In genomic region chr14:41052481-41052880, GRCm38 (mm10) we compare ENCODE assay signal across 12 mouse cellular contexts. TPM values are rescaled to one million over a fixed set of nuclear protein-coding genes. Genes with fewer than 3 reads are reported as not detected.
DNase-seq lines count a peak whose midpoint lies in the region; ATAC-seq and TF ChIP-seq lines count a peak whose summit lies in the region.
"Had no signal": no experiment of that assay in that cellular context is flagged by ENCODE, and none has a peak within 500 bp of the region (broad histone marks: within the 10 kb centered on the region; RNA-seq: fewer than 3 reads in every experiment).

No protein-coding gene starts in this region.

- H3K27me3 ChIP-seq in kidney, embryonic 16.5 days (ENCODE audit: insufficient read depth, low read length) = no peaks in the 10 kb centered on the region
- H3K27me3 ChIP-seq in CH12.LX (replicated peaks) = peaks cover 6% of the 10 kb centered on the region
- no peaks in the 10 kb centered on the region for H3K27me3 ChIP-seq in forebrain, embryonic 13.5 days
- H3K27me3 ChIP-seq: neural tube, embryonic 12.5 days had no signal

- no peak overlapping the region for H3K4me3 ChIP-seq in kidney, embryonic 16.5 days (ENCODE audit: low read length)
- H3K4me3 ChIP-seq in CH12.LX (replicated peaks in 1 of 3; ENCODE audit: low read depth in 2 of 3, low read length in 2 of 3, poor library complexity in 1 of 3) = no peak overlapping the region
- H3K4me3 ChIP-seq in cortical plate, adult 2 months (ENCODE audit: insufficient read depth, low read length) = no peak overlapping the region
- H3K4me3 ChIP-seq in forebrain, embryonic 13.5 days = no peak overlapping the region
- H3K4me3 ChIP-seq: neural tube, embryonic 12.5 days had no signal

- no peaks in the 10 kb centered on the region for H3K36me3 ChIP-seq in kidney, embryonic 16.5 days (ENCODE audit: insufficient read depth, low read length)
- H3K36me3 ChIP-seq in CH12.LX (replicated peaks in 1 of 2; ENCODE audit: control insufficient read depth in 1 of 2, insufficient read depth in 1 of 2, low read length in 1 of 2) = no peaks in the 10 kb centered on the region
- H3K36me3 ChIP-seq in forebrain, embryonic 13.5 days (ENCODE audit: poor library complexity, severe bottlenecking) = no peaks in the 10 kb centered on the region
- H3K36me3 ChIP-seq: neural tube, embryonic 12.5 days had no signal

- H3K4me2 ChIP-seq in kidney, embryonic 16.5 days (replicated peaks; ENCODE audit: low read depth, low read length) = no peak overlapping the region
- H3K4me2 ChIP-seq in CH12.LX (ENCODE audit: insufficient read depth, low read depth, poor library complexity, severe bottlenecking) = peak overlapping the region; percentile 62; the same call in 1 of the 2 replicates
- H3K4me2 ChIP-seq in forebrain, embryonic 13.5 days = no peak overlapping the region
- H3K4me2 ChIP-seq: neural tube, embryonic 12.5 days had no signal

- TF ChIP-seq CTCF in CH12.LX (conservative IDR thresholded peaks at IDR 0.05 in 1 of 2, IDR thresholded peaks at IDR 0.05 in 1 of 2; ENCODE audit: low read depth in 2 of 2, low read length in 2 of 2) = peak; percentile 63 to 77; a peak in 3 of 4 replicates
- TF ChIP-seq CTCF in cortical plate, adult 2 months (IDR thresholded peaks at IDR 0.05; ENCODE audit: extremely low read depth, insufficient read depth, low read length) = 0 out of 2 replicates have a peak, but pooled peaks have one; percentile 11

- TF ChIP-seq RAD21 in CH12.LX (IDR thresholded peaks at IDR 0.05; ENCODE audit: low read depth, low read length) = peak; percentile 19

- in situ Hi-C loops in CH12.LX (cut with MboI; ENCODE audit: low pct_ligation_motif_present, low pct_unique_long_range_greater_than_20kb, low sequenced_read_pairs) = no loop called here

- no peaks in the 10 kb centered on the region for H3K79me2 ChIP-seq in CH12.LX (replicated peaks; ENCODE audit: control insufficient read depth, extremely low read depth, insufficient read depth, poor library complexity, severe bottlenecking)

- 76% methylated on average over 5 of the region's 5 CpGs for WGBS in kidney, embryonic 16.5 days
- 84% methylated on average over 5 of the region's 5 CpGs for WGBS in forebrain, embryonic 13.5 days

- no peaks in the 10 kb centered on the region for H3K4me1 ChIP-seq in kidney, embryonic 16.5 days (ENCODE audit: insufficient read depth, low read length)
- H3K4me1 ChIP-seq in CH12.LX (ENCODE audit: control insufficient read depth in 1 of 2, insufficient read depth in 2 of 2) = peaks cover 3 to 14% of the 10 kb centered on the region in 2 experiments; a peak in 1 of 4 replicates
- H3K4me1 ChIP-seq in cortical plate, adult 2 months (ENCODE audit: control insufficient read depth, insufficient read depth, low read length) = no peaks in the 10 kb centered on the region
- H3K4me1 ChIP-seq in forebrain, embryonic 13.5 days = no peaks in the 10 kb centered on the region
- H3K4me1 ChIP-seq: neural tube, embryonic 12.5 days had no signal

- no peak for ATAC-seq in kidney, embryonic 16.5 days (ENCODE audit: low FRiP score, low TSS enrichment)
- no peak for ATAC-seq in forebrain, embryonic 13.5 days

- dilution Hi-C loops in CH12.LX (cut with MboI; ENCODE audit: extremely low pct_ligation_motif_present, extremely low pct_unique_long_range_greater_than_20kb, low sequenced_read_pairs) = no loop called here

- TF ChIP-seq EP300 in CH12.LX (IDR thresholded peaks at IDR 0.05; ENCODE audit: low read length) = no peak

- no peak overlapping the region for H3K9ac ChIP-seq in kidney, embryonic 16.5 days (replicated peaks; ENCODE audit: low read length)
- H3K9ac ChIP-seq in CH12.LX (ENCODE audit: insufficient read depth, low read depth) = no peak overlapping the region
- H3K9ac ChIP-seq in forebrain, embryonic 13.5 days = no peak overlapping the region
- H3K9ac ChIP-seq: neural tube, embryonic 12.5 days had no signal

- no peak overlapping the region for H3K27ac ChIP-seq in kidney, embryonic 16.5 days (ENCODE audit: low read length)
- no peak overlapping the region for H3K27ac ChIP-seq in CH12.LX (ENCODE audit: insufficient read depth, low read depth)
- no peak overlapping the region for H3K27ac ChIP-seq in cortical plate, adult 2 months (ENCODE audit: insufficient read depth, low read length)
- H3K27ac ChIP-seq in forebrain, embryonic 13.5 days = no peak overlapping the region
- H3K27ac ChIP-seq: neural tube, embryonic 12.5 days had no signal

- no peak for TF ChIP-seq POLR2A in CH12.LX (IDR thresholded peaks at IDR 0.05; ENCODE audit: low read depth, low read length)
- TF ChIP-seq POLR2A in cortical plate, adult 2 months (IDR thresholded peaks at IDR 0.05; ENCODE audit: extremely low read depth, insufficient read depth, low read length) = no peak

- DNase-seq in kidney, postnatal 36 days = peak; percentile 5 to 37
- DNase-seq in 416B (ENCODE audit: low read depth) (peak; percentile 39), CH12.LX (ENCODE audit: extremely low read depth) (peak; percentile 57)
- no peak for DNase-seq in ovary, adult 18-20 months (ENCODE audit: low spot score)
- DNase-seq in urinary bladder, postnatal 10 days (ENCODE audit: low spot score) = no peak
- DNase-seq: cerebellum, adult 11-12 months; kidney, adult 18-20 months had no signal

- no peaks in the 10 kb centered on the region for H3K9me3 ChIP-seq in kidney, embryonic 16.5 days (ENCODE audit: low read length)
- H3K9me3 ChIP-seq in CH12.LX (replicated peaks; ENCODE audit: low read length) = no peaks in the 10 kb centered on the region
- H3K9me3 ChIP-seq in forebrain, embryonic 13.5 days (replicated peaks) = no peaks in the 10 kb centered on the region
- H3K9me3 ChIP-seq: neural tube, embryonic 12.5 days had no signal

TF ChIP-seq in CH12.LX, 34 proteins besides CTCF, POLR2A, EP300 and RAD21:
- TF ChIP-seq ZMIZ1 (IDR thresholded peaks at IDR 0.05; ENCODE audit: low read depth, low read length) (no peak), SMC3 (IDR thresholded peaks at IDR 0.05; ENCODE audit: low read depth, low read length) (peak; percentile 46), MYC (IDR thresholded peaks at IDR 0.05; ENCODE audit: low read depth, low read length) (peak; percentile 69; the same call in 1 of the 2 replicates), BHLHE40 (IDR thresholded peaks at IDR 0.05; ENCODE audit: low read depth, low read length) (peak; percentile 93), TCF12 (IDR thresholded peaks at IDR 0.05; ENCODE audit: low read depth, low read length) (no peak), MAX (IDR thresholded peaks at IDR 0.05; ENCODE audit: low read length) (0 out of 2 replicates have a peak, but pooled peaks have one; percentile 26)

RNA-seq across cellular contexts. Expression of gene Dydc2, which starts 16.5 kb away (rescaled TPM):
- polyA plus RNA-seq in kidney, embryonic 16.5 days (2015; fragmentation: Nextera tagmentation; extraction: Ambion mirVana) = 0.45 TPM in 1 of 2 replicates, not detected in the other
- total RNA-seq in CH12.LX (2012; rRNA removed) (not detected in 2 replicates), CH12.LX (2014; rRNA removed) (0.32 TPM in 1 of 2 replicates, not detected in the other)
- 0.67 TPM in 1 of 2 replicates, not detected in the other for polyA plus RNA-seq in CH12.LX (2012; ENCODE audit: insufficient read length, low read depth)
- polyA plus RNA-seq in cortical plate, adult 2 months (2012; rRNA removed) = 0.27 and 0.36 TPM in 2 replicates
- polyA plus RNA-seq in forebrain, embryonic 13.5 days (2015; fragmentation: Nextera tagmentation; extraction: Ambion mirVana) = 0.21 and 0.44 TPM in 2 replicates
- polyA plus RNA-seq: neural tube, embryonic 12.5 days had no signal

RNA-seq across cellular contexts. Expression of gene Dydc1, which starts 20.2 kb away (rescaled TPM):
- polyA plus RNA-seq in kidney, embryonic 16.5 days (2015; fragmentation: Nextera tagmentation; extraction: Ambion mirVana) = not detected in 2 replicates
- total RNA-seq in CH12.LX (2012; rRNA removed) (not detected in 2 replicates), CH12.LX (2014; rRNA removed) (not detected in 2 replicates)
- polyA plus RNA-seq in CH12.LX (2012; ENCODE audit: insufficient read length, low read depth) = not detected in 2 replicates
- 0.21 TPM in 1 of 2 replicates, not detected in the other for polyA plus RNA-seq in cortical plate, adult 2 months (2012; rRNA removed)
- 0.28 TPM in 1 of 2 replicates, not detected in the other for polyA plus RNA-seq in forebrain, embryonic 13.5 days (2015; fragmentation: Nextera tagmentation; extraction: Ambion mirVana)
- polyA plus RNA-seq: heart, embryonic 14.5 days; neural tube, embryonic 12.5 days had no signal

RNA-seq across cellular contexts. Expression of gene Fam213a, which starts 38.9 kb away (rescaled TPM):
- polyA plus RNA-seq in kidney, embryonic 16.5 days (2015; fragmentation: Nextera tagmentation; extraction: Ambion mirVana) = 109 and 111 TPM in 2 replicates
- 15.6 and 17.1 TPM in 2 replicates for total RNA-seq in CH12.LX (2012; rRNA removed)
- 11.6 and 12.0 TPM in 2 replicates for total RNA-seq in CH12.LX (2014; rRNA removed)
- 12.3 and 14.1 TPM in 2 replicates for polyA plus RNA-seq in CH12.LX (2012; ENCODE audit: insufficient read length, low read depth)
- polyA plus RNA-seq in cortical plate, adult 2 months (2012; rRNA removed) = 123 and 125 TPM in 2 replicates
- polyA plus RNA-seq in forebrain, embryonic 13.5 days (2015; fragmentation: Nextera tagmentation; extraction: Ambion mirVana) = 49.7 and 57.8 TPM in 2 replicates

RNA-seq across cellular contexts. Expression of gene Mat1a, which starts 52.4 kb away (rescaled TPM):
- polyA plus RNA-seq in kidney, embryonic 16.5 days (2015; fragmentation: Nextera tagmentation; extraction: Ambion mirVana) = 0.36 and 0.54 TPM in 2 replicates
- total RNA-seq in CH12.LX (2012; rRNA removed) (not detected in 2 replicates), CH12.LX (2014; rRNA removed) (not detected in 2 replicates)
- polyA plus RNA-seq in CH12.LX (2012; ENCODE audit: insufficient read length, low read depth) = not detected in 2 replicates
- polyA plus RNA-seq in cortical plate, adult 2 months (2012; rRNA removed) = 0.02 and 0.06 TPM in 2 replicates
- polyA plus RNA-seq in forebrain, embryonic 13.5 days (2015; fragmentation: Nextera tagmentation; extraction: Ambion mirVana) = not detected in 2 replicates
- polyA plus RNA-seq: neural tube, embryonic 12.5 days had no signal

Comparison
In these comparisons a context has a peak if more than half of its experiments do, and no peak if none do; other contexts are left out.
1. DNase-seq: peak in kidney, postnatal 36 days (2 of 2), 416B (single experiment) and CH12.LX (single experiment); none in ovary, adult 18-20 months (single experiment) and urinary bladder, postnatal 10 days (single experiment).